Mouse (Mus musculus) liver, postnatal 0 days (tissue): Measurements from ENCODE around the gene Rtkn2.

Source experiments
- CTCF ChIP-seq: sonication (generic); IDR thresholded peaks from 2 replicates; pipeline ENCODE4 v1.5.1; 2016; ENCODE audit warnings: antibody characterized with exemption, low read depth
- EP300 ChIP-seq: IDR thresholded peaks from 2 replicates; pipeline ENCODE4 v1.6.1; 2016; ENCODE audit warnings: antibody characterized with exemption, low read depth, mild to moderate bottlenecking

DNA sequence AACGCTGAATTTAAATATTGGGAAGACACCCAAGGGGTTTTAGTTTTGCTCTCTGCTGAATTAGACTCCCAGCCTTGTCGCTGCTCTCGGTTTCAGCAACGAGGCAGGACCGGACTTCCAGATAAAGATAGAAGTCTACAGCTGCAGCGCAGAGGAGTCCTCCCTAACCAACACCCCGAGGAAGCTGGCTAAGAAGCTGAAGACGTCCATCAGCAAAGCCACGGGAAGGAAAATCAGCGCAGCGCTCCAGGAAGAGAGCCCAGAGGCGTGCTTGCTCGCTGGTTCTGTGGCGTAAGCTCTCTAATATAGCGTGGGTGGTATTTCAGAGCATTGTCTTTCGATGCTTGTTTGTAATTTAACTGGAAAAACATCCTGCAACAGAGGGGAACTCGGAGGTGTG lies 26.0 kb downstream of the Rtkn2 start:
- TF ChIP-seq CTCF (no peak), EP300 (no peak)
